8 mouse cellular contexts compared by ENCODE assay signal in genomic region chr17:29896181-29897054, GRCm38 (mm10).
A peak's percentile ranks its signal among the peaks of the same experiment; 100 is the strongest.
DNase-seq lines count a peak whose midpoint lies in the region; ATAC-seq and TF ChIP-seq lines count a peak whose summit lies in the region.
"Had no signal": no experiment of that assay in that cellular context is flagged by ENCODE, and none has a peak within 500 bp of the region (broad histone marks: within the 10 kb centered on the region; RNA-seq: fewer than 3 reads in every experiment).

No protein-coding gene starts in this region.

- no peak overlapping the region for H3K9ac ChIP-seq in lung, postnatal 0 days (replicated peaks; ENCODE audit: low read depth)
- H3K9ac ChIP-seq in midbrain, embryonic 11.5 days (ENCODE audit: low read length): no peak overlapping the region

- ATAC-seq in lung, postnatal 0 days: no peak
- ATAC-seq in midbrain, embryonic 11.5 days (ENCODE audit: low FRiP score): peak; percentile 89
- no peak for ATAC-seq in erythroid progenitor cell, adult 5-6 weeks (replicated peaks; ENCODE audit: low FRiP score, poor library complexity, severe bottlenecking)

- no peaks in the 10 kb centered on the region for H3K4me1 ChIP-seq in lung, postnatal 0 days (ENCODE audit: insufficient read depth, low read depth, low read length)
- peaks cover 1% of the 10 kb centered on the region; the same call in 1 of the 2 replicates for H3K4me1 ChIP-seq in cortical plate, adult 2 months (ENCODE audit: control insufficient read depth, insufficient read depth, low read length)
- H3K4me1 ChIP-seq in midbrain, embryonic 11.5 days (ENCODE audit: control insufficient read depth, insufficient read depth, low read length): peaks cover 11% of the 10 kb centered on the region

- H3K4me3 ChIP-seq in lung, postnatal 0 days (ENCODE audit: low read depth, low read length): no peak overlapping the region
- no peak overlapping the region for H3K4me3 ChIP-seq in cortical plate, adult 2 months (ENCODE audit: insufficient read depth, low read length)
- no peak overlapping the region for H3K4me3 ChIP-seq in midbrain, embryonic 11.5 days (ENCODE audit: low read depth, low read length)
- H3K4me3 ChIP-seq: myocyte had no signal

- H3K36me3 ChIP-seq in lung, postnatal 0 days (ENCODE audit: insufficient read depth, low read length): no peaks in the 10 kb centered on the region
- H3K36me3 ChIP-seq in midbrain, embryonic 11.5 days (ENCODE audit: control insufficient read depth, insufficient read depth, low read length): no peaks in the 10 kb centered on the region

- no peaks in the 10 kb centered on the region for H3K27me3 ChIP-seq in lung, postnatal 0 days (replicated peaks; ENCODE audit: insufficient read depth, low read length)
- H3K27me3 ChIP-seq in midbrain, embryonic 11.5 days (ENCODE audit: control insufficient read depth, insufficient read depth, low read length): no peaks in the 10 kb centered on the region

- 22% methylated on average over 7 of the region's 7 CpGs for WGBS in lung, postnatal 0 days
- WGBS in midbrain, embryonic 11.5 days: 3% methylated on average over 7 of the region's 7 CpGs

- no peak overlapping the region for H3K4me2 ChIP-seq in lung, postnatal 0 days (replicated peaks; ENCODE audit: low read depth, low read length)
- no peak overlapping the region for H3K4me2 ChIP-seq in midbrain, embryonic 11.5 days

- no peak for DNase-seq in lung, postnatal 0 days (ENCODE audit: low spot score)
- DNase-seq in lung, postnatal 36 days: no peak
- DNase-seq in gastrocnemius, postnatal 14 days: peak; percentile 58
- peak; percentile 94 for DNase-seq in midbrain, embryonic 11.5 days (ENCODE audit: low spot score, missing footprints)
- DNase-seq in ovary, postnatal 10 days (ENCODE audit: low spot score): no peak

- TF ChIP-seq POLR2A in cortical plate, adult 2 months (IDR thresholded peaks at IDR 0.05; ENCODE audit: extremely low read depth, insufficient read depth, low read length): no peak

- no peak overlapping the region for H3K27ac ChIP-seq in lung, postnatal 0 days (ENCODE audit: low read length)
- H3K27ac ChIP-seq in cortical plate, adult 2 months (ENCODE audit: insufficient read depth, low read length): no peak overlapping the region
- peak overlapping the region; percentile 25 for H3K27ac ChIP-seq in midbrain, embryonic 11.5 days (ENCODE audit: low read depth, low read length)

- peak; percentile 67 for TF ChIP-seq CTCF in lung, postnatal 0 days (IDR thresholded peaks at IDR 0.05)
- TF ChIP-seq CTCF in cortical plate, adult 2 months (IDR thresholded peaks at IDR 0.05; ENCODE audit: extremely low read depth, insufficient read depth, low read length): 0 out of 2 replicates have a peak, but pooled peaks have one; percentile 27

- intact Hi-C loops in gastrocnemius, postnatal 14 days (cut with DNase I; ENCODE audit: low total_unique reads): no loop called here

- H3K9me3 ChIP-seq in lung, postnatal 0 days (ENCODE audit: low read length): no peaks in the 10 kb centered on the region
- H3K9me3 ChIP-seq in midbrain, embryonic 11.5 days (ENCODE audit: control insufficient read depth, low read length): no peaks in the 10 kb centered on the region

- no peak for TF ChIP-seq EP300 in lung, postnatal 0 days (IDR thresholded peaks at IDR 0.05)

Comparison
In these comparisons a context has a peak if more than half of its experiments do, and no peak if none do; other contexts are left out.
1. DNase-seq: peak in gastrocnemius, postnatal 14 days (single experiment) and midbrain, embryonic 11.5 days (single experiment); none in lung, postnatal 0 days (single experiment), lung, postnatal 36 days (single experiment) and ovary, postnatal 10 days (single experiment).